Mouse (Mus musculus): ENCODE data around the gene Gorab. TPM values are rescaled to one million over a fixed set of nuclear protein-coding genes. Genes with fewer than 3 reads are reported as not detected.

Gene Gorab
- polyA plus RNA-seq, 1 experiment from 2014 or later = 10.8 TPM

GRCm38 (mm10) chr1:163356167-163356566 is 47.3 kb downstream of the Gorab start:
- ATAC-seq (ENCODE audit: extremely low read depth, insufficient number of reproducible peaks, low FRiP score, low TSS enrichment) = no peak
- WGBS = 72% methylated on average over 4 of the region's 4 CpGs
- no peak overlapping the region for H3K4me3 ChIP-seq
- H3K27me3 ChIP-seq (replicated peaks) = no peaks in the 10 kb centered on the region
- H3K27ac ChIP-seq (replicated peaks) = no peak overlapping the region
- H3K36me3 ChIP-seq = no peaks in the 10 kb centered on the region
- peaks cover 7% of the 10 kb centered on the region for H3K4me1 ChIP-seq
- H3K4me2 ChIP-seq = no peak overlapping the region
- no peaks in the 10 kb centered on the region for H3K9me3 ChIP-seq
- no peak overlapping the region for H3K9ac ChIP-seq

- no peak overlapping the region for H3K9ac ChIP-seq
- H3K4me2 ChIP-seq = no peak overlapping the region
- no peaks in the 10 kb centered on the region for H3K36me3 ChIP-seq
- 42% methylated on average over 3 of the region's 3 CpGs for WGBS
- H3K27me3 ChIP-seq (replicated peaks) = no peaks in the 10 kb centered on the region
- no peaks in the 10 kb centered on the region for H3K9me3 ChIP-seq
- H3K27ac ChIP-seq (replicated peaks) = no peak overlapping the region
- no peak overlapping the region for H3K4me3 ChIP-seq
- H3K4me1 ChIP-seq = peaks cover 2% of the 10 kb centered on the region
- ATAC-seq (ENCODE audit: extremely low read depth, insufficient number of reproducible peaks, low FRiP score, low TSS enrichment) = no peak
These were observed 47.8 kb downstream of the Gorab start for GRCm38 (mm10) chr1:163355626-163356156.

- Histone ChIP-seq H3K9ac (no peak overlapping the region), H3K4me2 (no peak overlapping the region), H3K36me3 (no peaks in the 10 kb centered on the region), H3K27ac (replicated peaks) (no peak overlapping the region), H3K4me1 (no peaks in the 10 kb centered on the region), H3K27me3 (replicated peaks) (no peaks in the 10 kb centered on the region), H3K4me3 (no peak overlapping the region), H3K9me3 (no peaks in the 10 kb centered on the region)
- no peak for ATAC-seq (ENCODE audit: extremely low read depth, insufficient number of reproducible peaks, low FRiP score, low TSS enrichment)
- 77% methylated on average over 3 of the region's 3 CpGs for WGBS
These were observed 52.5 kb downstream of the Gorab start for GRCm38 (mm10) chr1:163350988-163351387.

GRCm38 (mm10) chr1:163345541-163345940 is 57.9 kb downstream of the Gorab start:
- WGBS = 70% methylated on average over 5 of the region's 5 CpGs
- Histone ChIP-seq H3K4me3 (no peak overlapping the region), H3K36me3 (no peaks in the 10 kb centered on the region), H3K27me3 (replicated peaks) (no peaks in the 10 kb centered on the region), H3K4me1 (no peaks in the 10 kb centered on the region), H3K9me3 (no peaks in the 10 kb centered on the region), H3K4me2 (no peak overlapping the region), H3K27ac (replicated peaks) (no peak overlapping the region), H3K9ac (no peak overlapping the region)
- no peak for ATAC-seq (ENCODE audit: extremely low read depth, insufficient number of reproducible peaks, low FRiP score, low TSS enrichment)

- no peak overlapping the region for H3K9ac ChIP-seq
- H3K27me3 ChIP-seq (replicated peaks) = no peaks in the 10 kb centered on the region
- H3K9me3 ChIP-seq = no peaks in the 10 kb centered on the region
- H3K27ac ChIP-seq (replicated peaks) = no peak overlapping the region
- no peak overlapping the region for H3K4me3 ChIP-seq
- H3K4me2 ChIP-seq = no peak overlapping the region
- 17% methylated on average over 1 of the region's 1 CpGs for WGBS
- H3K36me3 ChIP-seq = no peaks in the 10 kb centered on the region
- H3K4me1 ChIP-seq = no peaks in the 10 kb centered on the region
- ATAC-seq (ENCODE audit: extremely low read depth, insufficient number of reproducible peaks, low FRiP score, low TSS enrichment) = no peak
These were observed 58.5 kb downstream of the Gorab start for GRCm38 (mm10) chr1:163344931-163345330.

- Histone ChIP-seq H3K4me3 (no peak overlapping the region), H3K4me1 (peaks cover 6% of the 10 kb centered on the region), H3K9ac (no peak overlapping the region), H3K27ac (replicated peaks) (no peak overlapping the region), H3K36me3 (no peaks in the 10 kb centered on the region), H3K9me3 (no peaks in the 10 kb centered on the region), H3K4me2 (no peak overlapping the region), H3K27me3 (replicated peaks) (no peaks in the 10 kb centered on the region)
- no peak for ATAC-seq (ENCODE audit: extremely low read depth, insufficient number of reproducible peaks, low FRiP score, low TSS enrichment)
- WGBS = 81% methylated on average over 3 of the region's 3 CpGs
These were observed 64.3 kb downstream of the Gorab start for GRCm38 (mm10) chr1:163339219-163339561.

GRCm38 (mm10) chr1:163338525-163339218 is 64.8 kb downstream of the Gorab start:
- no peak overlapping the region for H3K9ac ChIP-seq
- H3K36me3 ChIP-seq = no peaks in the 10 kb centered on the region
- H3K4me2 ChIP-seq = no peak overlapping the region
- peaks cover under 1% of the 10 kb centered on the region; the same call in 1 of the 2 replicates for H3K9me3 ChIP-seq
- no peak overlapping the region for H3K27ac ChIP-seq (replicated peaks)
- no peaks in the 10 kb centered on the region for H3K27me3 ChIP-seq (replicated peaks)
- 64% methylated on average over 7 of the region's 7 CpGs for WGBS
- peaks cover 6% of the 10 kb centered on the region for H3K4me1 ChIP-seq
- H3K4me3 ChIP-seq = no peak overlapping the region
- ATAC-seq (ENCODE audit: extremely low read depth, insufficient number of reproducible peaks, low FRiP score, low TSS enrichment) = no peak

- H3K9ac ChIP-seq = no peak overlapping the region
- WGBS = 39% methylated on average over 2 of the region's 2 CpGs
- no peak for ATAC-seq (ENCODE audit: extremely low read depth, insufficient number of reproducible peaks, low FRiP score, low TSS enrichment)
These were observed 65.6 kb downstream of the Gorab start for GRCm38 (mm10) chr1:163337821-163338220.

More at GRCm38 (mm10) chr1:163337821-163338220, 65.6 kb downstream of the Gorab start:
- H3K9me3 ChIP-seq = peaks cover 5% of the 10 kb centered on the region; the same call in 1 of the 2 replicates
- no peaks in the 10 kb centered on the region for H3K36me3 ChIP-seq
- H3K27me3 ChIP-seq (replicated peaks) = no peaks in the 10 kb centered on the region
- peaks cover 6% of the 10 kb centered on the region for H3K4me1 ChIP-seq
- no peak overlapping the region for H3K4me3 ChIP-seq
- H3K4me2 ChIP-seq = no peak overlapping the region
- H3K27ac ChIP-seq (replicated peaks) = no peak overlapping the region

Other genes with a start within 250 kb of the Gorab start
- 6.4 and 8.2 TPM in 2 replicates for gene Prrx1, start 90.0 kb downstream of the Gorab start, polyA plus RNA-seq (2015; fragmentation: Nextera tagmentation; extraction: Ambion mirVana)